ENCODE assay signal across 15 mouse cellular contexts in genomic region chr5:17671356-17671755, GRCm38 (mm10).
"Had no signal": no experiment of that assay in that cellular context is flagged by ENCODE, and none has a peak within 500 bp of the region (broad histone marks: within the 10 kb centered on the region; RNA-seq: fewer than 3 reads in every experiment).

No protein-coding gene starts in this region.

- H3K27ac ChIP-seq: liver, embryonic 13.5 days; liver, embryonic 15.5 days; macrophage; midbrain, embryonic 13.5 days; midbrain, embryonic 15.5 days; neural tube, embryonic 13.5 days; neural tube, embryonic 15.5 days had no signal

- H3K4me3 ChIP-seq: liver, embryonic 13.5 days; liver, embryonic 15.5 days; megakaryocyte, embryonic 14.5 days; midbrain, embryonic 13.5 days; midbrain, embryonic 15.5 days; neural tube, embryonic 13.5 days; neural tube, embryonic 15.5 days had no signal

- H3K4me1 ChIP-seq: liver, embryonic 13.5 days; liver, embryonic 15.5 days; megakaryocyte, embryonic 14.5 days; midbrain, embryonic 13.5 days; midbrain, embryonic 15.5 days; neural tube, embryonic 13.5 days; neural tube, embryonic 15.5 days had no signal

- H3K9ac ChIP-seq: liver, embryonic 13.5 days; liver, embryonic 15.5 days; liver, postnatal 0 days; lung, embryonic 14.5 days; midbrain, embryonic 13.5 days; midbrain, embryonic 15.5 days; neural tube, embryonic 13.5 days; neural tube, embryonic 15.5 days had no signal

- DNase-seq: liver, embryonic 13.5 days; liver, postnatal 0 days; lung, embryonic 14.5 days; retina, postnatal 1 day; right cerebral cortex, postnatal 14 days; thymus, adult 18-20 months; thymus, postnatal 14 days; thymus, postnatal 36 days had no signal

- H3K27me3 ChIP-seq: liver, embryonic 13.5 days; liver, embryonic 15.5 days; megakaryocyte, embryonic 14.5 days; midbrain, embryonic 13.5 days; midbrain, embryonic 15.5 days; neural tube, embryonic 13.5 days; neural tube, embryonic 15.5 days had no signal

- H3K36me3 ChIP-seq: liver, embryonic 13.5 days; liver, embryonic 15.5 days; midbrain, embryonic 13.5 days; midbrain, embryonic 15.5 days; neural tube, embryonic 13.5 days had no signal
